Mouse (Mus musculus) layer of hippocampus, postnatal 10 days (tissue): ENCODE data around the gene Adnp. TPM values are rescaled to one million over a fixed set of nuclear protein-coding genes. Genes with fewer than 3 reads are reported as not detected.

Source experiments
- DNase-seq, 2 experiments: peaks; one replicate each; pipeline ENCODE4 v3.0.0; 2021; ENCODE audit warnings: low spot score in 2 of 2
- total RNA-seq, 2 experiments: library from RNA; stranded (reverse); gene quantifications; 2 replicates each; pipeline ENCODE4 v1.2.3; 2021

The Adnp gene
- total RNA-seq, 2 experiments from 2014 or later = 113 to 115 TPM

DNA sequence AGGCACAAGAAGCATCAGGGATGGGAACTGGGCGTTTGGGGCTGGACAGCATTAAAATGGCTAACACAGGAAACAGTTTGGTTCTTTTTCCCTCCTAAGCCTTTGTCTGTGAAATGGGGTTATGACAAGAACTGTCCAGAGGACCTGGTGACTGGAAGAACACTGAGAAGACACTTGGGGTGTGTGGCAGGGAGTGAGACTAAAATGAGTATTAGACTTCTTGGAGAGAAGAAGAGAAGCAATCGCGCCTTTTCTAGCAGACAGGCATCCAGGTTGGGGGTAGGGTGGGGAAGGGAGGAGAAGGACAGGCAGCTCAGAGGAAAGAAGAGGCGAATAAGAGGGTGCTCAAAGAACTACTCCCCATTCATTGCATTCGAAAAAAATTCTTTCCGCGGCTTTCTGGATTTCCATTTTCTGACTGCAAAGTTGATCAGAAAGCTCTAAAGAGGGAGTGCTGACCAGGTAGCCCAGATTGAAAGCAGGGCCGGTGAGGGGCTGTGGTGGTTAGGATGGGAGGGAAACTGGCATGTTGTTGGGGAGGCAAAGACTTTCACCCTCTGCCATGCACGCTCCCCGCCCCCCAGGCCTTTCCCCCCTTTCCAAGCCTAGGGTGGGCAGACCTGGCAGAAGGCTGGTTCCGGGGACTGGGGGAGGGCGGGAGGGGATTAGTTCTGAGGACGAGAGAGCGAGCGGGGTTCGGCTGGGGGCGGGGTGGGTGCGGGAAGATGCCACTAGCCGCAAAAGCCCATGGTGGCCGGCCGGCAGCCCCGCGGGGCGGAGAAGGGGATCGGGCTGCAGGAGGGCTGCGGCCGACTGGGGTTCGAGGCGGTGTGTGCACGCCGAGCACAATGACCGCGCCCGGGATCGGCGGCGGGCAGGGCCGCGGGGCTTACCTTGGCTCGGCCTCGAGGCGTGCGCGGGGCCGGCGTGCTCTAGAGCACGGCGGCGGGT lies 956 bp downstream of the Adnp start:
- peak; percentile 49 to 54 for DNase-seq

DNA sequence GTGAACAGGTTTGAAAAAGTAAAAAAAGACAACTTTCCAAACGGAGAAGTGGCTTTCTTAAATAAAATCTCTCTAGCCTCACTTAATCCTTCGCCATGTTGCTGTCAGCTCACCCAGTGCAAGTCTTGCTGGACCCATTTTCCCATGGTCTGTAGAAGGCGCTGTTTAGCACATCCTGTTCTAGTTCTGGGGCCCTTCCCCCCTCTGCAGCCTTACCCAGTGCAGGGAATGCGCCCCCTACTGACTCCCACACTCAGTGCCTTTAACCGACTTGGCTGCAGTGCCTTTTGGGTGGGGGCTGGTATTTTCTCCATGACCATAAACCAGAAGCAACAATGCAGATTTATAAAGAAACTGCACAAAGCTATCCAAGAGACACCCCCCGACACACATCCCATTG lies 1.6 kb downstream of the Adnp start:
- DNase-seq = peak; percentile 96

DNA sequence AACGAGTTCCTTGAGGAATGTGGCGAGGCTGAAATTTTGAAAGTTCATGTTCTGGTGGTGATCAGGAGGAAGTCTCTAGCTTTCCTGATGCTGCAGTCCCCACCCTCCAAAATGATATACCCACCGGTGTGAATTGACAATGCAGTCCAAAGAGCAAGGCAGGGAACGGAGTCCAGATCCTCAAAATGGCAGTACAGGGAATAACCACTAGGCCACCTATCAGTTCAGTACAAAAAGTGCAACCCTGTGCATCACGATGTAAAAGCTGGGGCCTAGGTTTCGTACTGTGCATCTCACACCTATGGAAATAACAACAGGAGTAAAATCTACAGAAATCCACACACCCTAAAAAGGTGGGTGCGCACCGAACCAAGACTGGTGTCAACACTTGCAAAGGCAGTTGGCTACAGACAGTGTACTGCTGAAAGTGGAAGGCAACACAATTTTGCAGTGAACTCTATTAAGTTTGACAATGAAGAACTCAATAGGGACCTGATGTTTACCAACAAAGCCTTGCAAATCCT lies 2.4 kb downstream of the Adnp start:
- no peak for DNase-seq

DNA sequence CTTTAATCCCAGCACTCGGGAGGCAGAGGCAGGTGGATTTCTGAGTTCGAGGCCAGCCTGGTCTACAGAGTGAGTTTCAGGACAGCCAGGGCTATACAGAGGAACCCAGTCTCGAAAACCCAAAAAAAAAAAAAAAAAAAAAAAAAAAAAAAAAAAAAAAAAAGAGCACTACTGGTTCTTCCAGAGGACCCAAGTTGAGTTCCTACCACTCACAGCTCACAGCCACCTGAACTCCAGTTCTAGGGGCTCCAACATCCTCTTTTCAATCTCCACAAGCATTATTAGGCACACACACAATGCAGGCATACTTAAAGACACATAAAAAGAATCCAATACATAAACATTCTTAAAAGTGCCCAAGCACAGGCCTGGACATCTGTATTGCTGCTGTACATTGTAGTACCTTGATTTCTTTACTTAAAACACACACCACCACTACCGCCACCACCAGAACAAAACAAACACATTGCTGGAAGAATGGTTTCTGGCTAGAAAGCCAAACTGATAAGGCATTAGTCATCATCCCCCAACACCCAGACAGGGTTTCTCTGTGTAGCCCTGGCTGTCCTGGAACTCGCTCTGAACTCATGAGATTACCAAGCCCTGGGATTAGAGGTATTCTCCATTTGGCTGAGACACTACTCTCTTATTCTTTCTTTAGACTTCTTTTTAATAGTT lies 6.8 kb downstream of the Adnp start:
- DNase-seq = no peak

DNA sequence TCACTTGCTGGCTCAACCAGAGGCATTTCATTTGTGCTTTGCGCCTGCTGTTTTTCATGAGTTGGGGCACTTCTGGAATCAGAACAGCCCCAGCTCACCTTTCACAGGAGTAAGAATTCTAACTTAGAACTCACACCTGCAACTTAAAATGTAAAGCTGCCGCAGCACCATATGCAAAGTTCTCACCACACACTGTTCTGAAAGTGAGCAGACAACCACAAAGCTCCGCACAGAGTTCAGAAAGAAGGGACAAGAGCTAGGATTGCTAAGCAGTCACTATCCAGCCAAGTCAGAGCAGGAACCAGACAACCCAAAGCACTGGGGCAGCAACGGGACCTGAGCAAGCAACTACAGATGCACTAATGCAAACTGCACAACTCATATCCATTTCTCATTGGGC lies 7.4 kb downstream of the Adnp start:
- DNase-seq = no peak

DNA sequence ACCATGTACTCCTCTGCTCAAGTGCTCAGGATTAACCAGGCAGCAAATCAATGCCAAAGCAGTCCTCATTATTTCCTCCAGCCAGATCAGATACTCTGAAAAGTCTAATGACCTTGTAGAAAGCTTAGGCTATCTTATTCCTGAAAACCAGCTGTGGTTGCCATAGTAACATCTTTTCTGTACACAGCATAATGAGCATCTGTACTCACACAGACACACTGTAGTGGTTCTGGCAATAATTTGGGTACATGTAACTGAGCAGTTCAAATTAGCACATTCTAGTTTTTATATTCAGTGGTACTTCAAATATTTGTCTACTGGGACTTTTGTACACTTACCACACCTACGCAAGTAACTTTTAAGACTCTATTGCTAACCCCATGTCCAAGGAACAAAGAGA lies 8.5 kb downstream of the Adnp start:
- DNase-seq = no peak

DNA sequence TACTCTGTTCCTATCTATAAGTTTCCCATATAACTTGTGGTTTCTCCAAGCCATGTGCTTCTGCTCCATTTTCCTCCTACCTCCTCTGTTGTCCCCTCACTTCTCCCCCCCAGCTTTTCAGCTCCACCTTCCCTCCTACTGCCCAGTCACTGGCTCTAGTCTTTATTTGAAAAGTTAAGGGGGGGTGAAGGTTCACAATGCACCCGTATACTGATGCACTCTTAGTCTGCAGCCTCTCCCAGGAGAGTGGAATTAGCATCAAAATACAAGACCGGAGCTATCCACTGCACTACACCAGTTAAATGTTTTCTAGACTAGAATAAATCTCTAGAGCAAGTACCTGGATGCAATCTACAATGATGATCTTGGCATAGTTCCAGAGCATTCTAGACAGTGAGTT lies 11.2 kb downstream of the Adnp start:
- no peak for DNase-seq

DNA sequence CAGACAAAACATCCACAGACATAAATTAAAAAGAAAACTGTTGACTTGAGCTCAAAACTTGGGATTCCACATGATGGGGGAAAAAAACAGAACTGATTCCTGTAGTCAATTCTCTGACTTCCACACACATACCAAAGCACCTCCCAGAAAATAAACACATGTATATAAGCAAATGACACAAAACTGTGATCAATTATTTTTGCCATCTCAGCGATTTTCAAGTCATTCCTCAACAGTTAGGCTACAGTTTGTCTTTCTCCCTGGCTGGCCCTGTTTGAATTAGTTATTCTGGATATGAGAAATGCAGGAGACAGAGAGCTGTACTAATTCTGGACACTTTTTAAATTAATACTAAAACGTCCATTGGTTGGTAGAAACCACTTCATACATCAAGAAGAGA lies 13.2 kb downstream of the Adnp start:
- no peak for DNase-seq

DNA sequence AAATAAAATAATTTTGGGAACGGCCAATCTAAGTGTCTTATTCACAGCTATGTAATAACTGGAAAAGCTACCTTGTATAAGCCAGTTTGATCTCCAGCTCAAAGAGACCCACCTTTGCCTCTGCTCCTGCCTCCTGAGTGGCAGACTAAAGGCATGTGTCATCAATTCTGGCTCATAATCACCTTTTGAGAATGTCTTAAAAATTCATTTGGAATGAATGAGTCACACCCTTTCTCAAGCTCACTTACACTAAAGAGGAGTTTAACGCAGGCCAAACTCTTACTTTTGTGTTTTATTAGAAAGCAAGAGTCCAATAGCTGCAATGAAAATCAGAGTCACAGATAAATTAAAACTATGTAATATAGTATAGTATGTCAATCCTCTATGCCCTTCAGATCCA lies 15.1 kb downstream of the Adnp start:
- no peak for DNase-seq

DNA sequence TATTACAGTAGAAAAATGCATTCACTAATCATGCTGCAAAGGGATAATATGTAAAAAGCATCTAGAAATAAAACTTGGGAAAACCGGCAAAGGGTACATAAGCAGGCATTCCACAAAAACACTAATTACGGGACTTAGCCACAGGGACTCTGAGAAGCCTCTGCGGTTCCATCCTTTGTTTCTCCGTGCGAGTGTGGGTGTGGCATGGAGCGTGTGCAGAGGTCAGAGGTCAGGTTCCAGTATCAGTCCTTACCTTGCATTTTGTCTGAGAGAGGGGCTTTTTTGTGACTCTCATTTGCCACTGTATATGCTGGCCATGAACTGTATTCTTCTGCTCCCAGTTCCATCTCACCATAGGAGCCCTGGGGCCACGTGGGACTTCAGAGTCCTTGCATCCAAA lies 31.0 kb downstream of the Adnp start:
- no peak for DNase-seq

DNA sequence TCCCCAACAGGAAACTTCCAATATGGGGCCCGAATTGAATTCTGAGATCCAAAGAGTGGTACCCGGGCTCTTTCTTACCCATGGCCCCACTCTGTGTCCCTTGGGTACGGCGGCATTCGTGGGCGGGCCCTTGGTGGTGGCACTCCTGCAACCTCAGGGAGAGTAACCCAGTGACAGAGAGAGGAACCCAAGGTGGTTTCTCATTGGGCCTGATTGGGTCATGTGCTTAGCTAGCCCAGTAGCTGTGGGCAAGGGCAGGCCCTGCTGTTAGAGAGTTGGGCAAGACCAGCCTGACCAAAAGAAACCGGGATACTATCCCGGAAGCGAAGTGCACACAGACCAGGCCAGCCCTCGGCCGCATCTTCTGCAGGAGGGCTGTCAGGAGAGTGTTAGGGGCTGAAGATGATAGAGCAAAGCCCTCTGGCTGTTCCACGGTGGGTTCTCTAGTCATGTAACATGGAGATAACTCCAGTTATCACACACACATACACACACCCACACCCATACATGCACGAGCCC lies 36.7 kb downstream of the Adnp start:
- no peak for DNase-seq

DNA sequence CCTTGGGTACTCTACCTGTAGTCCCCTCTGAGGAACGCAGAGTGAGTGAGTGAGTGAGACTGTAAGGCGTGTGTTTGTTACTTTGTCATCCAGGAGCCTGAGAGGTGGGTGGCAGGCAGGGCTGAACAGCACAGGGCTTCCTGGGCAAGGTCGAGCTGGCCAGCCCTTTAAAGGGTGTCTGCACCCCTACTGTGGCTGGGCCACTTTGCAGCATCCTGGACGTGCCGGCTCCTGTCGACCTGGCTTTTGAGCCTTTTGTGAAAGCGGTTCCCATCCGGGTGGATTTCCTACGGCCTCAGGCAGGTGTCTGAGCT lies 37.2 kb downstream of the Adnp start:
- no peak for DNase-seq

DNA sequence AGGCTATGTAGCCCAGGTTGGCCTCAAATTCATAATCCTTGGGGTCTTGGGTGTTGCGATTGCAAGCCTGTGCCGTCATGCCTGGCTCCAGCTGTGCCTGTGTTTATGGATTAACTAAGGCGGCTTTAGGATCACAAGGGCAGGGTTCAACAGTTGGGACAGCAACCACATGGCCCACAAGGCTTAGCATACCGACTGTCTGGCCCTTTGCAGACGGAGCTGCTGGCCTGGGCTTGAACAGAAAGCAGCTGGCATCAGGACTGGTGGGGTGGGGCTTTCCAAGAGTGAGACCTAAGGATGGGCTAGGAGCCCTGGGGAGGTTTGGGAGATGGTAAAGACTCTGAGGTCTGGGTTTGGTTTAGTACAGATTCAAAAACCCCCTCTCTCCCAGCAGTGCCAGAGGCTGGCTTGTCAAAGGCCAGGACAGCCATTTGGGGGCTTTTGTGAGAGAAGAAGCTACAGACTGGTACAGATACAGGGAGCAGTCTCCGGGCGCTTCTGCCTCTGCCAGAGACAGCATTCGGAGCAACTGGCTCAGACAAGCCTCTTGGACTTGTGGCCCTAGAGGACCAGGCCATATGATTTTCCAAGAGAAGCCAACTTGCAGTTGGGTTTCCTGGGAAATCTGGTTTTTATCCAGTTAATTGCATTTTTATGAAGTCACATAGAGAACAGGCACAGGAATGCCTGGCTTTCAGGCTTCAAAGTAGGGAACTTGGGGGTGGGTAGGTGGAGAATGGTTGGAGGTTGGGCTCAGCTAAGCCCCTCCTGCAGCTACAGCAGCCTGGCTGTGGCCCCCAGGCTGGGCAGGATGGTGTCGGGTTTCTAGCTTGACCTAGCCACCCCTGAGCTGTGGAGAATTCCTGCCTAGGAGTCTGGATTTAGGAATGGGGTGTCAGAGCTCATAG lies 37.8 kb downstream of the Adnp start:
- DNase-seq = no peak

DNA sequence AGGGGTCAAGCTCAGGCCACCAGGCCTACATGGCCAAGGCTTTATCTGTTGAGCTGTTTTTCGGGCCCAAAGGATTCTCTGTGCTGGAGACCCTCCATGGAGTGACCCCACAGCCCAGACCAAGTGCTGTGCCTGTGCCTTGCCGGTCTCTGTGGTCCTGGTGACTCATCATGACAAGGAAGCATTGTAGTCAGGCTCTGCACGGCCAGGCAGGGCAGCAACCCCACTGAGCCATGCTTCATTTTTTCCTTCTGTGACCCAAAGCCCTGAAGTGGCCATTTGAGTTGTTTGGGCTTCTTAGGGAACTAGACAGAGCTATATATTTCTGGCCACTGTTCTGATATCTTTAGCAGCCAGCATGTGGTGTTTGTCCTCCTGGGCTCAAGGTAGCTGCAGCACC lies 39.1 kb downstream of the Adnp start:
- no peak for DNase-seq

DNA sequence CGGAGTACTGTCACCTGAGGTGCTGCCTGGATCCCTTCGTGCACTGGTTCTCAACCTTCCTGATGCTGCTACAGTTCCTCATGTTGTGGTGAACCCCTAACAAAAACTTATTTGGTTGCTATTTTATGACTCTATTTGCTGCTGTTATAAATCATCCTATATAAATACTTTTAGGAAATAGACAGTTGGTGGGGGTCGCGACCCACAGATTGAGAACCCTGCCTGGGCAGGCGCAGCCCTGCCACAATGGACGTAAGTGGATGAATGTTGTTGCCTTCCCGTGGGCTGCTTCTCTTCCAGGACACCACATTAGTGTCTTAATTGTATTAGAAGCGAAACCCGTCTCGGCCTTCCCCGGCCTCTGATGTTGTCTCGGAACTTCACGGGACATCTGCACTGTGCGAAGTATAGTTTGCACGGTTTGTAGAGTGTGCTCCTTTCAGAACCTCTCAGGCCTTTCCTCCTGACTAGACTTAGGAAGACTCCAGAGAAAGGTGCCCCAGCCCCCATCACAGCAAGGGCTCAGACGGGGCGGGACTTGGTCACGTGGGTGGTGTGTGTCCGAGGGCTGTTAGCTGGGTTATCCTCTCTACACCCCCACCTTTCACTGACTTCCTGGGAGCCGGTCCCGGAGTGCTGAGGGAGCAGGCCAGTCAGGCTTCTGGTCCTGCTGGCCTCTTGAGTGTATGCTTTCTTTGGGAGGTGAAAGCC lies 40.0 kb downstream of the Adnp start:
- no peak for DNase-seq

DNA sequence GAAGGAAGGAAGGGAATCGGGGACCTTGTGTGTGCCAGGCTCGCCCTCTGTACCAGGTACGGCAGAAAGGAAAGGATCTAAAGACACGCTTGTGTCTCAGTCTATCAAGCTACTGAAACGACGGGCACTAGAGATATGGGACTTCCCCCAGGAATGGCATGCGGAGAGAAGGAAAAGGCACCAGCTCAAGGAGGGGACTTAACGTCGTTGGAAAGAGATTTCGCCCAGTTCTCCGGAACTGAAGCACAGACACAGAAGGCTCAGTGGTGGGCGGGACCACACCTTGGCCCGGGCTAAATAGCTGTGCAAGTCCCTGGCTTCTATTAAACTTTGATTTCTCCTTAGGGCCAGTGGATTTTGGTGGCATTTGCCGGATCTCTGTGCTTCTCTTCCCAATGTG lies 44.9 kb downstream of the Adnp start:
- no peak for DNase-seq

DNA sequence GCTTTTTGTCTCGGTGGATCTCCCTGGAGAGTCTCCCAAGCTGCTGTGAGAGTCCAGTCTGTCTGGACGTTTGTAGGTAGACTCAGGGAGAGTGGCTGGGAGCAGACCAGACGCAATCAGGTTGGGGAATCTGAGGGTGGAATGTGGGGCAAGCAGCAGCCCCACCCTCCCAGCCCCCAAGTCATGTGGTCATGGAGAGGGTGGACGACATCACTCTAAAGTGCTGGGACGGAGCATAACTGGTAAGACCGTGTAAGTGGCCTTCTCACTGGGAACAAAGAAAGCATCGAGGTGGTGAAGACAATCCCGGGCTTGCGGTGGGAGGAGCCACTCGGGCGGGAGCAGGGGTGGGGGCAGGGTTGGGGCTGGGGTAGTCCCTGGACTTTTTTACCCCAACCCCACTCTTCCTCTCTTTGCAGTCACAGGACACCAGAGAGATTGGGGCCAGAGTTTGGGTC lies 45.4 kb downstream of the Adnp start:
- DNase-seq = no peak

DNA sequence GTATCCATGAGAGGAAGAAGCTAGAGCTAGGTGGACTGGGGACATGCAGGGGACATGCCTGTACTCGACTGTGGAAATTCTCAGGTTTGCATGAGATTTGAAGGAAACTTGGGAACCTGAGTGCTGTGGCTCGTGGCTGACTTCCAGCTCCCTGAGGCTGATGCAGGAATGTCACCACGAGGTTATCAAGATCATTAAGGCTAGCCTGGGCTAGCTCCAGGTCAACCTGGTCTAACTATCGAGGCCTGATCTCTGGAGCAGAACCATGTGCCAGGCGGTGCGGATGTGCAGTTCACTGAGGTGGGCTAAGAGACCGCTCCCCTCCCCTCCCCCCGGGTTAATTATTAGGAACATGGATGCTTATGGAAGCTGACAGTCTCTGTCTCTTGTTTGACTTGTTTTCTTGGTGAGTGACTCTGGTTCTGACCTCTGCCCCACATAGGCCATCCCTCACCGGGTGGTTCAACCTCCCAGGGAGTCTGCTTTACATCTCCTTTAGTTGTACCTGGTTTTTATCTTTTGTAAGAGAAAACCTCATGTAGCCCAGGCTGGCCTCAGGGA lies 46.5 kb downstream of the Adnp start:
- no peak for DNase-seq

DNA sequence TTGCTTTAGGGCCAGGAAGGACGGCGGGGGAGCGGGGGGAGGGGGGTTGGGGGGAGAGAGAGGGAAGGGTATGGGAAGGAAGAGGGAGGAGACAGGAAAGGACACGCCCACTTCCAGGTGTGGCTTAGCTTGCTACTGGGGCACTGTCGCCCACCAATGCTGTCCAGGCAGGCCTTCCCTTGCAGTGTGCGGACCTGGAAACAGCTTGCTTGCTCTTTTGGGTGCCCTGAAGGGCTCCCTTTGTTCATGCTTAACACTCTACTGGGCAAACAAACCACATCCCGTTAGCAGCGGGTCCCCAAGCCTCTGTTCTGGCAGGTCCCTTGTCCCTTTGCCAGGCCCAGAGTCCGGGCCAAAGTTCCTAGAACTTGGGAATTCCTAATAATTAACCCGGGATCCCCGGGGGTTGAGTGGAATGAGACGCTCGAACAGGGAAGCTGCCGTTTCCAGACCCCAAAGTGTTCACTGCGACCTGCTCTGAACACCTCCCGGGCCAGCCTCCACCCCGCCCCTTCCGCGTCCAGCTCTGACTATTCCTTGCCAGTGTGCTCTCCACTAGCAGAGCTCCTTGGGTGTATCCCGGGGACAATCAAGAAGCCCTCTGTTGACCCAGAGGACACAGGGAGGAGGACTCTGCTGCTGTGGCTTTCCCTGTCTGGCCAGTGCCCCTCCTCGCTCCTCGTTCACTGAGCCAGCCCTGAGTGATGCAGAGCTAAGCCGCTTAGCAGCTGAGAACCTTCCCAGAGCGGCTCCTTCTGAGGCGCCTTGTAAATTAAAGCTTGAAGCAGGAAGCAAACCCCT lies 47.8 kb downstream of the Adnp start:
- peak; percentile 41 to 43 for DNase-seq
